ENCODE assay signal across 24 mouse cellular contexts in the genomic region with DNA sequence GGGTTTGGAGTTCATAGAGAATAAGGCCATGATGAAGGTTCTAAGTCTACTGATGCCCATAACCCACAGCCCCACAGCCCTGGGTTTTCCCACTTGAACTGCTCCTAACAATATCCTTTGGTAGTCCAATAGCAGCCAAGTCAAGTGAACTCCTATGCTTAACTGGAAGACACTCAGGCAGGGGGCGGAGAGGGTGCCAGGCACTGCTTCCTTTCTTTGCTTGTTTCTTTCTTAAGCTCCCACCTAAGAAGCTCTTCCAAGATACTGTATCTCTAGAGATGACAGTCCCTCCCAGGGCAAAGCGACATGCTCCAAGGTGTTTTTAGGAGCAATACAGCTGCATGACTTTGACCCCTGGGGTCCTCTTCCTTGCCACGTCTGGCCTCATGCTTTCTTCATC. TPM values are rescaled to one million over a fixed set of nuclear protein-coding genes. Genes with fewer than 3 reads are reported as not detected.
DNase-seq lines count a peak whose midpoint lies in the region; ATAC-seq and TF ChIP-seq lines count a peak whose summit lies in the region.
"Had no signal": no experiment of that assay in that cellular context is flagged by ENCODE, and none has a peak within 500 bp of the region (broad histone marks: within the 10 kb centered on the region; RNA-seq: fewer than 3 reads in every experiment).

No protein-coding gene starts in this region.

- H3K4me3 ChIP-seq in spleen, adult 2 months (ENCODE audit: extremely low read depth, insufficient read depth, insufficient read length), result peak overlapping the region; percentile 63
- H3K4me3 ChIP-seq in CH12.LX (replicated peaks in 1 of 3; ENCODE audit: low read depth in 2 of 3, low read length in 2 of 3, poor library complexity in 1 of 3), result peak overlapping the region; percentile 62 to 77 (median 63)
- H3K4me3 ChIP-seq: embryonic facial prominence, embryonic 13.5 days; embryonic facial prominence, embryonic 15.5 days; erythroblast, embryonic 14.5 days; forebrain, embryonic 10.5 days; forebrain, embryonic 12.5 days had no signal

- H3K27ac ChIP-seq in spleen, adult 2 months (ENCODE audit: insufficient read depth, low read length), result peak overlapping the region; percentile 90
- H3K27ac ChIP-seq in CH12.LX (ENCODE audit: insufficient read depth, low read depth), result peak overlapping the region; percentile 48; the same call in 1 of the 2 replicates
- H3K27ac ChIP-seq: embryonic facial prominence, embryonic 13.5 days; embryonic facial prominence, embryonic 15.5 days; forebrain, embryonic 10.5 days; forebrain, embryonic 12.5 days had no signal

- no peaks in the 10 kb centered on the region for H3K27me3 ChIP-seq in spleen, adult 2 months (ENCODE audit: control insufficient read depth, insufficient read depth, low read length)
- no peaks in the 10 kb centered on the region for H3K27me3 ChIP-seq in CH12.LX (replicated peaks)
- H3K27me3 ChIP-seq in splenic B cell, adult 2 months (ENCODE audit: control insufficient read depth, insufficient read depth, low read length, poor library complexity, severe bottlenecking), result no peaks in the 10 kb centered on the region
- H3K27me3 ChIP-seq: embryonic facial prominence, embryonic 13.5 days; embryonic facial prominence, embryonic 15.5 days; forebrain, embryonic 12.5 days had no signal

- peak overlapping the region; percentile 77 for H3K9ac ChIP-seq in CH12.LX (ENCODE audit: insufficient read depth, low read depth)
- H3K9ac ChIP-seq: embryonic facial prominence, embryonic 13.5 days; embryonic facial prominence, embryonic 15.5 days; forebrain, embryonic 12.5 days had no signal

- TF ChIP-seq RAD21 in CH12.LX (IDR thresholded peaks at IDR 0.05; ENCODE audit: low read depth, low read length), result no peak

- peaks cover 6% of the 10 kb centered on the region for H3K36me3 ChIP-seq in spleen, adult 2 months (ENCODE audit: control insufficient read depth, insufficient read depth, low read length)
- H3K36me3 ChIP-seq in CH12.LX (replicated peaks in 1 of 2; ENCODE audit: control insufficient read depth in 1 of 2, insufficient read depth in 1 of 2, low read length in 1 of 2), result peaks cover 0 to 21% of the 10 kb centered on the region in 2 experiments
- peaks cover 14% of the 10 kb centered on the region for H3K36me3 ChIP-seq in splenic B cell, adult 2 months (ENCODE audit: control insufficient read depth, insufficient read depth, low read length, poor library complexity, severe bottlenecking)
- H3K36me3 ChIP-seq: embryonic facial prominence, embryonic 13.5 days; embryonic facial prominence, embryonic 15.5 days; forebrain, embryonic 10.5 days; forebrain, embryonic 12.5 days had no signal

- WGBS in spleen, adult 2 months, result 64% methylated on average over 3 of the region's 3 CpGs

- ATAC-seq in activated CD4-positive, CD25-positive, alpha-beta regulatory T cell, adult 4 months, result no peak
- ATAC-seq: forebrain, embryonic 14.5 days; forebrain, embryonic 16.5 days had no signal

- DNase-seq in spleen, adult 2 months (ENCODE audit: low read depth in 1 of 2, low spot score in 2 of 2), result no peak
- DNase-seq in spleen, adult 18-20 months, result no peak
- DNase-seq in CH12.LX (ENCODE audit: extremely low read depth), result no peak
- DNase-seq in splenic B cell, adult 2 months (ENCODE audit: low read depth, low spot score), result peak; percentile 53
- DNase-seq in left cerebral cortex, adult 9 months (ENCODE audit: low spot score in 2 of 2), result no peak
- DNase-seq: adrenal gland, adult 8-10 months; adrenal gland, postnatal 14 days; adrenal gland, postnatal 36 days; cerebellum, adult 11 months; cerebellum, adult 18-20 months; cerebellum, adult 8-10 months; cerebellum, adult 9-11 months; cerebellum, postnatal 36 days; embryo, embryonic 11 days had no signal

- no peak for TF ChIP-seq POLR2A in spleen, adult 2 months (IDR thresholded peaks at IDR 0.05; ENCODE audit: low read depth, low read length)
- TF ChIP-seq POLR2A in CH12.LX (IDR thresholded peaks at IDR 0.05; ENCODE audit: low read depth, low read length), result 0 out of 2 replicates have a peak, but pooled peaks have one; percentile 1

- peaks cover 26% of the 10 kb centered on the region; the same call in 1 of the 2 replicates for H3K4me1 ChIP-seq in spleen, adult 2 months (ENCODE audit: control insufficient read depth, insufficient read depth, insufficient read length)
- H3K4me1 ChIP-seq in CH12.LX (ENCODE audit: control insufficient read depth in 1 of 2, insufficient read depth in 2 of 2), result peaks cover 38 to 58% of the 10 kb centered on the region in 2 experiments
- H3K4me1 ChIP-seq: embryonic facial prominence, embryonic 13.5 days; embryonic facial prominence, embryonic 15.5 days; forebrain, embryonic 10.5 days; forebrain, embryonic 12.5 days had no signal

- peaks cover 2% of the 10 kb centered on the region; the same call in 1 of the 2 replicates for H3K79me2 ChIP-seq in CH12.LX (replicated peaks; ENCODE audit: control insufficient read depth, extremely low read depth, insufficient read depth, poor library complexity, severe bottlenecking)

- in situ Hi-C loops in CH12.LX (cut with MboI; ENCODE audit: low pct_ligation_motif_present, low pct_unique_long_range_greater_than_20kb, low sequenced_read_pairs), result no loop called here

- TF ChIP-seq EP300 in CH12.LX (IDR thresholded peaks at IDR 0.05; ENCODE audit: low read length), result no peak

- TF ChIP-seq CTCF in spleen, adult 2 months (IDR thresholded peaks at IDR 0.05; ENCODE audit: extremely low read depth, insufficient read depth, insufficient read length, insufficient replicate concordance), result no peak
- TF ChIP-seq CTCF in CH12.LX (conservative IDR thresholded peaks at IDR 0.05 in 1 of 2, IDR thresholded peaks at IDR 0.05 in 1 of 2; ENCODE audit: low read depth in 2 of 2, low read length in 2 of 2), result no peak

- no peaks in the 10 kb centered on the region for H3K9me3 ChIP-seq in CH12.LX (replicated peaks; ENCODE audit: low read length)
- H3K9me3 ChIP-seq: embryonic facial prominence, embryonic 13.5 days; embryonic facial prominence, embryonic 15.5 days; forebrain, embryonic 10.5 days; forebrain, embryonic 12.5 days had no signal

- peak overlapping the region; percentile 64 for H3K4me2 ChIP-seq in CH12.LX (ENCODE audit: insufficient read depth, low read depth, poor library complexity, severe bottlenecking)
- H3K4me2 ChIP-seq: embryonic facial prominence, embryonic 13.5 days; embryonic facial prominence, embryonic 15.5 days; forebrain, embryonic 12.5 days had no signal

- dilution Hi-C loops in CH12.LX (cut with MboI; ENCODE audit: extremely low pct_ligation_motif_present, extremely low pct_unique_long_range_greater_than_20kb, low sequenced_read_pairs), result no loop called here

TF ChIP-seq in CH12.LX, 34 proteins besides CTCF, POLR2A, EP300 and RAD21:
- TF ChIP-seq PAX5 (IDR thresholded peaks at IDR 0.05; ENCODE audit: low read length), result no peak
- TF ChIP-seq USF1 (IDR thresholded peaks at IDR 0.05; ENCODE audit: low read depth, low read length), result no peak

RNA-seq across cellular contexts. Expression of a gene that starts 36.7 kb away (rescaled TPM):
- 133 and 154 TPM in 2 replicates for polyA plus RNA-seq in spleen, adult 2 months (2012; rRNA removed)
- total RNA-seq in CH12.LX (2012; rRNA removed) (27.7 and 30.2 TPM in 2 replicates), CH12.LX (2014; rRNA removed) (75.4 and 93.4 TPM in 2 replicates)
- 61.2 and 70.5 TPM in 2 replicates for polyA plus RNA-seq in CH12.LX (2012; ENCODE audit: insufficient read length, low read depth)
- polyA plus RNA-seq in activated CD4-positive, CD25-positive, alpha-beta regulatory T cell, adult 4 months (2017; shearing (Covaris generic)), result 10 to 100 TPM; 49.2 to 80.2 TPM
- total RNA-seq: adrenal gland, postnatal 36 days; common myeloid progenitor, adult 5-6 weeks; MEL had no signal
- polyA plus RNA-seq: erythroblast, embryonic 14.5 days; forebrain, embryonic 14.5 days; forebrain, embryonic 16.5 days had no signal

RNA-seq across cellular contexts. Expression of a gene that starts 42.4 kb away (rescaled TPM):
- polyA plus RNA-seq in spleen, adult 2 months (2012; rRNA removed), result 42.2 and 50.3 TPM in 2 replicates
- total RNA-seq in CH12.LX (2012; rRNA removed), result 0.88 and 1.6 TPM in 2 replicates
- total RNA-seq in CH12.LX (2014; rRNA removed), result 0.08 and 0.67 TPM in 2 replicates
- polyA plus RNA-seq in CH12.LX (2012; ENCODE audit: insufficient read length, low read depth), result 6.2 and 7.5 TPM in 2 replicates
- polyA plus RNA-seq in activated CD4-positive, CD25-positive, alpha-beta regulatory T cell, adult 4 months (2017; shearing (Covaris generic)), result 10 to 100 TPM; 13.2 to 15.2 TPM
